Mouse (Mus musculus) forebrain, embryonic 16.5 days (tissue): ENCODE measurements around the gene Krt82. TPM values are rescaled to one million over a fixed set of nuclear protein-coding genes. Genes with fewer than 3 reads are reported as not detected.
"Not testable (repeated sequence)": the region's sequence is repeated elsewhere in the genome, so short reads cannot be mapped to it uniquely, and the experiment has no call there.

Experiments
- ATAC-seq: fragments of 200-750 bp; cut with Nextera tagmentation; 2 replicates; pipeline ENCODE4 v1.8.0; 2017; ENCODE audit warnings: mild to moderate bottlenecking, moderate library complexity
- H3K27ac ChIP-seq: fragments of 300-500 bp; sonication (generic); 2 replicates; pipeline ENCODE4 v1.5.1; 2014; ENCODE audit warnings: low read length, control low read depth
- H3K27me3 ChIP-seq: fragments of 300-500 bp; sonication (generic); replicated peaks from 2 replicates; pipeline ENCODE4 v1.6.1; 2014; ENCODE audit warnings: low read length; ENCODE audit not compliant: control insufficient read depth, insufficient read depth
- H3K36me3 ChIP-seq: fragments of 300-500 bp; sonication (generic); 2 replicates; pipeline ENCODE4 v1.6.1; 2014; ENCODE audit not compliant: control insufficient read depth, insufficient read depth
- H3K4me1 ChIP-seq: fragments of 300-500 bp; sonication (generic); replicated peaks from 2 replicates; pipeline ENCODE4 v1.6.1; 2014; ENCODE audit warnings: low read length; ENCODE audit not compliant: control insufficient read depth, insufficient read depth
- H3K4me2 ChIP-seq: fragments of 300-500 bp; sonication (generic); 2 replicates; pipeline ENCODE4 v1.6.1; 2014; ENCODE audit warnings: mild to moderate bottlenecking, low read length, control low read depth
- H3K4me3 ChIP-seq: fragments of 300-500 bp; sonication (generic); replicated peaks from 2 replicates; pipeline ENCODE4 v1.5.1; 2014; ENCODE audit warnings: mild to moderate bottlenecking, low read length, control low read depth
- H3K9ac ChIP-seq: fragments of 300-500 bp; sonication (generic); replicated peaks from 2 replicates; pipeline ENCODE4 v1.6.1; 2014; ENCODE audit warnings: low read depth, low read length, control low read depth
- H3K9me3 ChIP-seq: fragments of 300-500 bp; sonication (generic); 2 replicates; pipeline ENCODE4 v1.6.1; 2016; ENCODE audit warnings: low read length; ENCODE audit not compliant: control insufficient read depth
- WGBS: fragments of 180-500 bp; shearing (Covaris S2); extraction: QIAGEN DNeasy Blood & Tissue Kit; methylation state at CpG from one replicate; pipeline ENCODE4 v1.1.7; 2014; 5-methylcytosine and 5-hydroxymethylcytosine counted together
- polyA plus RNA-seq: library from polyadenylated mRNA; unstranded; fragments of >200 nt; fragmentation: Nextera tagmentation; extraction: Ambion mirVana; gene quantifications from 2 replicates; pipeline ENCODE4 v1.2.1, GENCODE M21; 2015

The Krt82 gene
- polyA plus RNA-seq, 1 experiment from 2014 or later, result not detected

GRCm38 (mm10) chr15:101532720-101533119 is 17.7 kb downstream of the Krt82 start, which contains the start of gene Krt84:
Gene Krt84, minus strand, starts transcription at chr15:101532820.
- no peaks in the 10 kb centered on the region for H3K4me1 ChIP-seq

GRCm38 (mm10) chr15:101522556-101523232 is 27.8 kb downstream of the Krt82 start:
- Histone ChIP-seq H3K27ac (no peak overlapping the region), H3K4me1 (no peaks in the 10 kb centered on the region), H3K36me3 (no peaks in the 10 kb centered on the region), H3K27me3 (no peaks in the 10 kb centered on the region), H3K4me3 (no peak overlapping the region), H3K9me3 (no peaks in the 10 kb centered on the region), H3K9ac (no peak overlapping the region), H3K4me2 (no peak overlapping the region)
- 72% methylated on average over 4 of the region's 4 CpGs for WGBS
- no peak for ATAC-seq

More at GRCm38 (mm10) chr15:101532720-101533119, 17.7 kb downstream of the Krt82 start, which contains the start of gene Krt84:
- Histone ChIP-seq H3K27ac (no peak within 1 kb of the TSS), H3K9ac (no peak within 1 kb of the TSS), H3K27me3 (no peaks in the 10 kb centered on the region), H3K4me2 (no peak within 1 kb of the TSS), H3K36me3 (no peaks in the 10 kb centered on the region), H3K9me3 (no peaks in the 10 kb centered on the region), H3K4me3 (no peak within 1 kb of the TSS)
- WGBS, result 83% methylated on average over 7 of the region's 7 CpGs
- no peak for ATAC-seq

- H3K9ac ChIP-seq, result no peak overlapping the region
- no peak overlapping the region for H3K4me2 ChIP-seq
- H3K9me3 ChIP-seq, result no peaks in the 10 kb centered on the region
- H3K4me1 ChIP-seq, result no peaks in the 10 kb centered on the region
- no peaks in the 10 kb centered on the region for H3K27me3 ChIP-seq
- 13% methylated on average over 2 of the region's 2 CpGs for WGBS
- ATAC-seq, result no peak
- H3K27ac ChIP-seq, result no peak overlapping the region
- no peak overlapping the region for H3K4me3 ChIP-seq
- H3K36me3 ChIP-seq, result no peaks in the 10 kb centered on the region
Measured at GRCm38 (mm10) chr15:101519792-101520191, 30.7 kb downstream of the Krt82 start.

GRCm38 (mm10) chr15:101517161-101517560 is 33.3 kb downstream of the Krt82 start, which contains the start of gene Gm49425:
Gene Gm49425, minus strand, starts transcription at chr15:101517261.
- 86% methylated on average over 2 of the region's 2 CpGs for whole genome bisulfite sequencing

GRCm38 (mm10) chr15:101508247-101508646 is 42.2 kb downstream of the Krt82 start:
- no peak overlapping the region for H3K9ac ChIP-seq
- H3K27me3 ChIP-seq, result no peaks in the 10 kb centered on the region
- H3K4me2 ChIP-seq, result no peak overlapping the region
- H3K4me3 ChIP-seq, result no peak overlapping the region
- H3K27ac ChIP-seq, result no peak overlapping the region
- H3K9me3 ChIP-seq, result no peaks in the 10 kb centered on the region
- H3K36me3 ChIP-seq, result no peaks in the 10 kb centered on the region
- whole genome bisulfite sequencing, result 85% methylated on average over 9 of the region's 9 CpGs
- no peaks in the 10 kb centered on the region for H3K4me1 ChIP-seq
- ATAC-seq, result no peak

More at GRCm38 (mm10) chr15:101517161-101517560, 33.3 kb downstream of the Krt82 start, which contains the start of gene Gm49425:
- not testable (repeated sequence) for H3K27me3 ChIP-seq, ATAC-seq, H3K27ac ChIP-seq, H3K4me1 ChIP-seq, H3K4me2 ChIP-seq, H3K4me3 ChIP-seq, H3K36me3 ChIP-seq, H3K9ac ChIP-seq, H3K9me3 ChIP-seq

- Histone ChIP-seq H3K27ac (no peak overlapping the region), H3K9ac (no peak overlapping the region), H3K4me3 (no peak overlapping the region), H3K27me3 (no peaks in the 10 kb centered on the region), H3K4me1 (no peaks in the 10 kb centered on the region), H3K4me2 (no peak overlapping the region), H3K9me3 (no peaks in the 10 kb centered on the region), H3K36me3 (no peaks in the 10 kb centered on the region)
- no peak for ATAC-seq
- 72% methylated on average over 14 of the region's 14 CpGs for WGBS
Measured at GRCm38 (mm10) chr15:101506896-101507758, 43.3 kb downstream of the Krt82 start.

- H3K9me3 ChIP-seq, result no peaks in the 10 kb centered on the region
- no peak for ATAC-seq
- H3K4me1 ChIP-seq, result no peaks in the 10 kb centered on the region
- H3K27me3 ChIP-seq, result no peaks in the 10 kb centered on the region
- no peak overlapping the region for H3K4me2 ChIP-seq
- no peak overlapping the region for H3K27ac ChIP-seq
- 78% methylated on average over 2 of the region's 2 CpGs for whole genome bisulfite sequencing
- H3K9ac ChIP-seq, result no peak overlapping the region
- no peak overlapping the region for H3K4me3 ChIP-seq
- no peaks in the 10 kb centered on the region for H3K36me3 ChIP-seq
Measured at GRCm38 (mm10) chr15:101497181-101497580, 53.3 kb downstream of the Krt82 start.

- no peaks in the 10 kb centered on the region for H3K36me3 ChIP-seq
- ATAC-seq, result no peak
- no peak overlapping the region for H3K9ac ChIP-seq
- no peaks in the 10 kb centered on the region for H3K9me3 ChIP-seq
- no peak overlapping the region for H3K4me3 ChIP-seq
- WGBS, result 86% methylated on average over 8 of the region's 8 CpGs
- H3K4me1 ChIP-seq, result no peaks in the 10 kb centered on the region
- H3K4me2 ChIP-seq, result no peak overlapping the region
- H3K27ac ChIP-seq, result no peak overlapping the region
- H3K27me3 ChIP-seq, result no peaks in the 10 kb centered on the region
Measured at GRCm38 (mm10) chr15:101495266-101495665, 55.2 kb downstream of the Krt82 start.

GRCm38 (mm10) chr15:101494203-101494602 is 56.3 kb downstream of the Krt82 start:
- WGBS, result 50% methylated on average over 1 of the region's 1 CpGs

More at GRCm38 (mm10) chr15:101494203-101494602, 56.3 kb downstream of the Krt82 start:
- no peak overlapping the region for H3K4me3 ChIP-seq
- H3K4me1 ChIP-seq, result no peaks in the 10 kb centered on the region
- no peak for ATAC-seq
- H3K27ac ChIP-seq, result no peak overlapping the region
- no peaks in the 10 kb centered on the region for H3K9me3 ChIP-seq
- H3K27me3 ChIP-seq, result no peaks in the 10 kb centered on the region
- H3K36me3 ChIP-seq, result no peaks in the 10 kb centered on the region
- no peak overlapping the region for H3K4me2 ChIP-seq
- H3K9ac ChIP-seq, result no peak overlapping the region
